Mouse (Mus musculus) lung, postnatal 0 days (tissue): ENCODE measurements at regions not wholly inside any gene's neighbourhood (a gene's known extent, or its start where the extent isn't known, plus 50 kb on each side); places are given as distances from the start of the nearest gene placed in this dataset.

ENCODE experiments used
- CTCF ChIP-seq: IDR thresholded peaks from 2 replicates; pipeline ENCODE4 v1.5.1; 2016; ENCODE audit warnings: antibody characterized with exemption, mild to moderate bottlenecking
- EP300 ChIP-seq: IDR thresholded peaks from 2 replicates; pipeline ENCODE4 v1.6.1; 2016; ENCODE audit warnings: antibody characterized with exemption, mild to moderate bottlenecking, control low read depth

DNA sequence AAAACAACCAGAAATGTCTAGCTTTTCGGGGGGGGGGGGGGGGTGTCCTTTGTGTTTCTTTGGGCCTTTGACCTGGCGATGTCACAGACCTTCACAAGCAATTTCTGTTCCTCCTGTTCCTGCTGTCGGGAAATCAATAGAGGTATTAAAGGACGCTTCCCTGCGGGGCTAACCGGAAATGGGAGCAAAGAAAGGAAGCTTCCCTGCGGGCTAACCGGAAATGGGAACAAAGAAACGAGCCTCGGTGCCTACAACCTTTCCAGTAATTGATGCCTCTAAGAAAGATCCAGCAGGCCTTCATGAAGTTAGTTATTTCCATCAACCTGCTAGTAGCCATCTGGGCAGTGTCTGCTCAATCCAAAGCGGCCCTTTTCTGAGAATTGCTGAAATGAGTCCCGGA is 78.2 kb upstream of the Phyhipl start:
- TF ChIP-seq CTCF (no peak), EP300 (no peak)
